Mouse (Mus musculus) heart, embryonic 11.5 days (tissue): ENCODE data around the gene S100a3. TPM values are rescaled to one million over a fixed set of nuclear protein-coding genes. Genes with fewer than 3 reads are reported as not detected.

Experiments
- ATAC-seq: fragments of 200-750 bp; cut with Nextera tagmentation; replicated peaks from 2 replicates; pipeline ENCODE4 v1.8.0; 2017; ENCODE audit warnings: moderate library complexity; ENCODE audit not compliant: insufficient number of reproducible peaks, low FRiP score, low TSS enrichment
- H3K27ac ChIP-seq: fragments of 300-500 bp; sonication (generic); 2 replicates; pipeline ENCODE4 v1.5.1; 2014; ENCODE audit warnings: mild to moderate bottlenecking, low read depth, low read length
- H3K27me3 ChIP-seq: fragments of 300-500 bp; sonication (generic); 2 replicates; pipeline ENCODE4 v1.6.1; 2014; ENCODE audit warnings: mild to moderate bottlenecking, low read length, mixed read lengths; ENCODE audit not compliant: control insufficient read depth, insufficient read depth
- H3K36me3 ChIP-seq: fragments of 300-500 bp; sonication (generic); 2 replicates; pipeline ENCODE4 v1.6.1; 2014; ENCODE audit warnings: mild to moderate bottlenecking, low read length, moderate library complexity, mixed read lengths; ENCODE audit not compliant: control insufficient read depth, insufficient read depth
- H3K4me1 ChIP-seq: fragments of 300-500 bp; sonication (generic); 2 replicates; pipeline ENCODE4 v1.6.1; 2014; ENCODE audit warnings: low read length; ENCODE audit not compliant: control insufficient read depth, insufficient read depth
- H3K4me2 ChIP-seq: fragments of 300-500 bp; sonication (generic); 2 replicates; pipeline ENCODE4 v1.6.1; 2014; ENCODE audit warnings: mild to moderate bottlenecking, moderate library complexity
- H3K4me3 ChIP-seq: fragments of 300-500 bp; sonication (generic); 2 replicates; pipeline ENCODE4 v1.5.1; 2014; ENCODE audit warnings: low read depth, low read length
- H3K9ac ChIP-seq: fragments of 300-500 bp; sonication (generic); 2 replicates; pipeline ENCODE4 v1.6.1; 2014; ENCODE audit warnings: mild to moderate bottlenecking, low read depth, low read length, moderate library complexity
- H3K9me3 ChIP-seq: fragments of 300-500 bp; sonication (generic); replicated peaks from 2 replicates; pipeline ENCODE4 v1.6.1; 2016; ENCODE audit warnings: low read length; ENCODE audit not compliant: control insufficient read depth
- WGBS: fragments of 180-500 bp; shearing (Covaris S2); extraction: QIAGEN DNeasy Blood & Tissue Kit; methylation state at CpG from one replicate; pipeline ENCODE4 v1.1.7; 2014; ENCODE audit not compliant: insufficient replicate concordance; 5-methylcytosine and 5-hydroxymethylcytosine counted together
- polyA plus RNA-seq: library from polyadenylated mRNA; unstranded; fragments of >200 nt; fragmentation: Nextera tagmentation; extraction: Ambion mirVana; gene quantifications from 2 replicates; pipeline ENCODE4 v1.2.1, GENCODE M21; 2014

The S100a3 gene
- polyA plus RNA-seq, 1 experiment from 2014 or later: 0.24 TPM

DNA sequence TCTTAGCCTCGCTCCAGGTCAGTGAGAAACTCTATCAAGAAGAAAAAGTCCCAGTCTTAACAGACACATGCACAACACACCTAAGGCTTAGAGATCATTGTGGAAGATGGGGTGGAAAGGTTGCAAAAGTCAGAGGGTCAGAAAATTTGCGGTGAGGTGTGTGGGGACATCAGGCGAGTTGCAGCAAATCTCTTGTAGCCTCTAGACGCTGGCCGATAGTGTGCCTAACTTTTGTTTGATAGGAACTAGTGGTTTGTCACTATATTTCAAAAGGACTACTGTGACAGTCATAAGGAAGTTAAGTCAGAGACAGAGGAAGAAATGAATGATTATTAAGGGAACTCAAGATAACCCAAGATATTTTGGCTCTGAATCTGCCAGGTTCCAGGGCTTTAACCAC is 67.0 kb downstream of the S100a3 start:
- Histone ChIP-seq H3K4me2 (no peak overlapping the region), H3K9ac (no peak overlapping the region), H3K27ac (no peak overlapping the region), H3K27me3 (no peaks in the 10 kb centered on the region), H3K4me3 (no peak overlapping the region), H3K4me1 (no peaks in the 10 kb centered on the region), H3K9me3 (no peaks in the 10 kb centered on the region), H3K36me3 (no peaks in the 10 kb centered on the region)
- no peak for ATAC-seq
- WGBS: 89% methylated on average over 5 of the region's 5 CpGs

DNA sequence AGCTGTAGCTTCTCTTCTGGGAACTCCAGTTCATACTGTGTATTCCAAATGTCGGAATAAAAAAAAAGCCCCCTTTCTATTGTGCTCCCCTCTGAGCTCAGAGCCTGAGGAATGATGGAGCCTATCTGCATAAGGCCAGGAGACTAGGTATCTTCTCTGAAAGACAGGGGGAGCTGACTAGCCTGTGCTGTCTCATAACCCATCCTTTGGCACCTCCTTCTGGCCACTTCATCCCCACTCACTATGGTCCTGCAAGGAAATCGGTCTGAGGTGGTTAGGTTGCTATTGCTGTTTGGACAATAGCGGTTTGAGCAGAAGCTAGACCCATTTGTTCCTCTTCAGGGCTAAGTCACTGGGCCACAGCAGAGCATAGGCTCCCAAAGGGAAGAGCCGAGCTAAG is 67.4 kb downstream of the S100a3 start:
- no peaks in the 10 kb centered on the region for H3K36me3 ChIP-seq
- no peak overlapping the region for H3K9ac ChIP-seq
- H3K27ac ChIP-seq: no peak overlapping the region
- no peak for ATAC-seq
- WGBS: 53% methylated on average over 4 of the region's 4 CpGs
- H3K4me1 ChIP-seq: no peaks in the 10 kb centered on the region
- H3K4me3 ChIP-seq: no peak overlapping the region
- no peak overlapping the region for H3K4me2 ChIP-seq
- no peaks in the 10 kb centered on the region for H3K27me3 ChIP-seq
- no peaks in the 10 kb centered on the region for H3K9me3 ChIP-seq

DNA sequence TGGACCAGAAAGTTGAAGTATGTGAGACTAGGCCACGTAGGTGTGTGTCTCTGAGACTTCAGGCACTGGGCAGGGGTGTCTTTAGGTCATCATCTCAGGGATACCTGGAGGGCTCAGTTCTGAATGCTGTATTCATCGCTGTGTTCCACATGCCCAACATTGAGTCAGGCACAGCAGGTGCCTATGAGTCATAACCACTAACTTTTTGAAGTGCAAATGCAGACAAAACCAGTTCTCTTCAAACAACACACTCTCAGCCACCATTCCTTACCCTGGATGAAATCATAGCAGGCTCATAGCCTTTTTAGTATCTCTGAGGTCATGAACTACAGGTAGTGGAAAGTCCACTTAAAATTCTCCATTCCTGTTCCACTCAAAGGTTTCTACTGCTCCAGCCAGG is 68.9 kb downstream of the S100a3 start:
- Histone ChIP-seq H3K36me3 (no peaks in the 10 kb centered on the region), H3K27me3 (no peaks in the 10 kb centered on the region), H3K27ac (no peak overlapping the region), H3K9me3 (no peaks in the 10 kb centered on the region), H3K4me2 (no peak overlapping the region), H3K4me3 (no peak overlapping the region), H3K4me1 (no peaks in the 10 kb centered on the region), H3K9ac (no peak overlapping the region)
- ATAC-seq: no peak
- 67% methylated on average over 2 of the region's 2 CpGs for WGBS

DNA sequence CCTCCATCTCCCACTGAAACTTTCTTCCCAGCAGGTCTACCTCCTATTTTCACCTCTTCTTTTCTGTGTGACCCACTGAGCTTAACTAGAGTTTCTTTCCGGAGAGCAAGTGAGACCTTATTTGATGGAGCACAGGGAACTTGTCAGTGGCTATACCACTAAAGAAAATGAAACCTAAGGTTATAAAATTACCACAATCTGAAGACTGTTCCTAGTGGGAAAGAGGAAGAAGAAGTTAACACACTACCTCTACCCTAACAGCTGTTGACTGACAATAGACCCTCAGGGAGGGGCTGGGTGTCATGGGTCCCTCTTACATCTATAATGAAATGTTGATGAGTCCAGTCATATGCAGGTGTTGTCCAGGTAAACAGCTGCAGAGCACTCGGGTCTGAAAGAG is 71.6 kb downstream of the S100a3 start:
- Histone ChIP-seq H3K9ac (no peak overlapping the region), H3K4me2 (no peak overlapping the region), H3K27me3 (no peaks in the 10 kb centered on the region), H3K4me3 (no peak overlapping the region), H3K9me3 (no peaks in the 10 kb centered on the region), H3K4me1 (no peaks in the 10 kb centered on the region), H3K36me3 (no peaks in the 10 kb centered on the region), H3K27ac (no peak overlapping the region)
- WGBS: 60% methylated on average over 2 of the region's 2 CpGs
- ATAC-seq: no peak

DNA sequence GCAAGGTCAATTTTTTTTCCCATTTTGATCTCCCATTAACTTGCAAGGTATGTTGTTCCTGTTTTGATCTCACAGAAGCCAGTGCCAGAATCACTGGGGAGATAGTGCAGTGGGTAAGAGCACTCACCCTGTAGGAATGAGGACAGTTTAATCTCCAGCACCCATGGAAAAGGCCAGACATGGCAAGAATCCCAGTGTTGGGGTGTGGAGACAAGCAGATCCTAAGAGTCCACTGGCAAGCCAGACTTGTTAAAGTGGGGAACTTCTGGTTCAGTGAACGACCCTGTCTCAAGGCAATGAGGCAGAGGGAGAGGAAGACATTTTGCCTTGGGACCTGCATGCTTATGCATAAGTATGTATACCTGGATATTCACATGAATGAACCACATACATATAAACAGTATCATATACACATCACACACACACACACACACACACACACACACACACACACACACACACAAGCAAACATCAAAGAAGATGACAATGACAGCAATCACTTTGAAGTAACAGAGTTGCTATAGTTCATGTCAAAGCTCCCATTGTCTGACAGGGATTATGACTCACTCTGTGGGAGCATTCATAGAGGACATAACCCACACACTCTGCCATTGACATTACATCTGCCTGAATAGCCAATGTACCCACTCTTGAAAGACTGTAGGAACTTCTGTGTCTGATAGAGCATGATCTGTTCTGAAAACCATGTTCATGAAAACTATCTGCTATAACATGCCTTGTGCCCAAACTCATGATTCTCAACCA is 78.3 kb downstream of the S100a3 start:
- no peaks in the 10 kb centered on the region for H3K9me3 ChIP-seq

DNA sequence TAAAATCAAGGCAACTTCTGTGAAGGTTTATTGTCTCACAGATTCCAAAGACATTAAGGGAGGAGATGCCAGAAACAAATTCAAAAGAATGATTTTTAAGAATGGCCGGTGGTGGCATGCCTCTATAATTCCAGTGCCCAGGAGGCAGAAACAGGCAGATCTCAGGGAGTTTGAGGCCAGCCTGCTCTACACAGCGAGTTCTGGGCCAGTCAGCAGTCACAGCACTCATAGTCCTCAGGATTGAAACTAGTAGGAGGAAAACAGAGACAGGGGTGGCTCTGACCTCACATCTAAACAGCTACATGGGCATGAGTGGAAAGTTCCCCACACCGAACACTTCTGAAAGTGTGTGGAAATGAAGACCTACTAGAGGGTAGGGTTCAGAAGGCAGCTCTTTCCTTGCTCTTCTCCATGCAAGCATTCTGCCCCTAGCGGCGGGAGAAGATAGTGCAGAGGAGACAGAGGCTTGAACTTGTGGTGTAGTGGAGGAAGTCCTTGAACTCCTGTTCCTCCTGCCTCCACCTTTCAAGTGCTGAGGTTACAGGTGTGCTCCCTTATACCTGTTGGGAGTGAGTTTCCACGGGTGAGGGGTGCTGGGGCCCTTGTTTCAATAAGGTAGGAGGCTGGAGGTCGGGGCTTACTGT is 79.3 kb downstream of the S100a3 start:
- Histone ChIP-seq H3K4me3 (no peak overlapping the region), H3K4me1 (no peaks in the 10 kb centered on the region), H3K27ac (no peak overlapping the region), H3K4me2 (no peak overlapping the region), H3K9ac (no peak overlapping the region), H3K36me3 (no peaks in the 10 kb centered on the region), H3K27me3 (no peaks in the 10 kb centered on the region), H3K9me3 (no peaks in the 10 kb centered on the region)
- no peak; the same call in 1 of the 2 replicates for ATAC-seq
- 43% methylated on average over 7 of the region's 7 CpGs for WGBS

More for the DNA sequence above, 78.3 kb downstream of the S100a3 start:
- Histone ChIP-seq H3K27me3 (no peaks in the 10 kb centered on the region), H3K9ac (no peak overlapping the region), H3K27ac (no peak overlapping the region), H3K4me3 (no peak overlapping the region), H3K4me2 (no peak overlapping the region), H3K36me3 (no peaks in the 10 kb centered on the region), H3K4me1 (no peaks in the 10 kb centered on the region)
- ATAC-seq: no peak
- WGBS: 75% methylated on average over 1 of the region's 1 CpGs

DNA sequence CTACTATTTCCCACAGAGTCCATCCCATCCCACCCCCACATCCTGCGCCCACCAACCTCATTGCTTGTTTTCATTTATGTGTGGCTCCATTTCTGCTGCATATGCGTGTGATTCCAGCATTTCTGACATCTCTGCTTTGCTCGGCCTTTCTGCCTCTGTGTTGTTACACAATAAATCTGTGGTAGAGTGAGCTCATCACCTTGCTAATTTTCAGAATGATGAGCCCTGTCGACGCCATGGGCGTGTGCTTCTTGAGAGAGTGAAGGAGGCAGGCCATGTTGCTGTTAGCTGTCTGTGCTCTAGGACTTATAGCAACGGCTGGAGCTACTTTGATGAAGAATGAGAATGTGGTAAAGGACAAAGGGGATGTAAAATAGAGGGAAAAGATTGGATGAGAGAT is 80.6 kb downstream of the S100a3 start:
- H3K4me2 ChIP-seq: no peak overlapping the region
- no peak overlapping the region for H3K4me3 ChIP-seq
- H3K27me3 ChIP-seq: no peaks in the 10 kb centered on the region
- no peak for ATAC-seq
- H3K9ac ChIP-seq: no peak overlapping the region
- no peaks in the 10 kb centered on the region for H3K36me3 ChIP-seq
- H3K9me3 ChIP-seq: no peaks in the 10 kb centered on the region
- H3K4me1 ChIP-seq: no peaks in the 10 kb centered on the region
- H3K27ac ChIP-seq: no peak overlapping the region
- 69% methylated on average over 7 of the region's 7 CpGs for WGBS

DNA sequence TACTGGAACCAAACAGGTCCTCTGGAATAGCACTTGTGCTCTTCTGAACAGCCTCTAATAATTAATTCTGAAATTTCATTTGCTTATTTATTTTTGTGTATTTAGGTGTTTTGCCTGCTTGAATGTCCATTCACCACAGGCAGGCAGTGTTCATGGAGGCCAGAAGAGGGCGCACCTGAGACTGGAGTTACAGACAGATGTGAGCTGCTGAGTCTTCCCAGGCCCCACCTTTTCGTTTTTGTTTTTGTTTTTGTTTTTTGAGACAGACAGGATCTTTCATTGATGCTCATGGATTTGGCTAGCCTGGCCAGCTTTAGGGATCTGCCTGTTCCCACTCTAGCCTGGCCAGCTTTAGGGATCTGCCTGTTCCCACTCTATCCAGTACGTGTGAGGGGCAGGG is 83.8 kb downstream of the S100a3 start:
- WGBS: 43% methylated on average over 3 of the region's 3 CpGs
- Histone ChIP-seq H3K27me3 (no peaks in the 10 kb centered on the region), H3K27ac (no peak overlapping the region), H3K36me3 (no peaks in the 10 kb centered on the region), H3K9me3 (no peaks in the 10 kb centered on the region), H3K4me2 (no peak overlapping the region), H3K4me1 (no peaks in the 10 kb centered on the region), H3K9ac (no peak overlapping the region), H3K4me3 (no peak overlapping the region)
- ATAC-seq: no peak

DNA sequence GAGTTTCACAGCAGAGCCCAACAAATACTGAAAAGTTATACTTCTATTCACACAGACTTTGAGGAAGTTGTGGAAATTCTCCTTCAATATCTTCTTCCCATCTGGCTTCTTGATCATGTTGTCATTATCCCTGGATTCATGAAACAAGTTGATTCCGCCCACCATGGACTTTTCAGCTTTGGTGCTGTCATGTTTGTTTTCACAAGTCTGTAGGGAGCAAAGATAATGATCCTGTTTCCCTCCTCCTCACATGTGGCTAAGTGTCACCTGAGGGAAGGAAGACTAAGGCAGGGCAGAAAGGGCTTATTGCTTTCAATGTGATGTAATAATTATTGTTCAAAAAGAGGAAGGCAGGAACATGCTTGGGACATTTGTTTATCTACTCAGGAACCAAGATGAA is 86.9 kb downstream of the S100a3 start:
- H3K9ac ChIP-seq: no peak overlapping the region

More for the DNA sequence above, 86.9 kb downstream of the S100a3 start:
- ATAC-seq: no peak
- H3K36me3 ChIP-seq: no peaks in the 10 kb centered on the region
- 68% methylated on average over 1 of the region's 1 CpGs for WGBS
- H3K4me2 ChIP-seq: no peak overlapping the region
- H3K4me1 ChIP-seq: no peaks in the 10 kb centered on the region
- no peak overlapping the region for H3K27ac ChIP-seq
- no peaks in the 10 kb centered on the region for H3K9me3 ChIP-seq
- no peak overlapping the region for H3K4me3 ChIP-seq
- no peaks in the 10 kb centered on the region for H3K27me3 ChIP-seq
